Mouse (Mus musculus) bone marrow macrophage, adult 2 months (primary cell): ENCODE results near the gene Mpp6.

Experiments
- CTCF ChIP-seq: IDR thresholded peaks from 2 replicates; pipeline ENCODE4 v1.5.1; 2012; ENCODE audit warnings: low read depth, mild to moderate bottlenecking, low read length, moderate library complexity
- POLR2A ChIP-seq: IDR thresholded peaks from 2 replicates; pipeline ENCODE4 v1.6.1; 2012; ENCODE audit warnings: mild to moderate bottlenecking, low read depth, low read length, borderline replicate concordance

DNA sequence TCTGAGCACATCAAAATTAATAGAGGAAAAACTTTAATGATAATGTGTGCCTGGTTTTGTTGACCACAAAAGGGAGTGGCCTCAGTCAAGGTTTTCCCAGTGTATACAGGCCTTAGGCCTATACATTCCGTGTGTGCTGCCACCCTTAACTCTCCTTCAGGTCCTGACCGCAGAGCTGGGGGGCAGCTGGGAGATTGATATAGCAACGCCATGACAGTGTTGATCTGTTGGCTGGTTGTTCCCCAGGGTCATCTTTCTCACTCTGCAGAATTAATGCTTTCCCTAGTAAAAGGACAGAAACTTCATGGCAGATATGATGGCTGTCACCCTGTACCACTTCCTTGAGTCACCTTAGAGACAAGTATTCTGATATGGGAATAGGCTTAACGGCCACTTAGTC is 94.3 kb downstream of the Mpp6 start:
- TF ChIP-seq CTCF (no peak), POLR2A (no peak)
